Mouse (Mus musculus): ENCODE data around the gene Amigo2. TPM values are rescaled to one million over a fixed set of nuclear protein-coding genes. Genes with fewer than 3 reads are reported as not detected.

The Amigo2 gene
- total and polyA plus RNA-seq, 2 experiments from 2014 or later, result 4.4 to 6.0 TPM

DNA sequence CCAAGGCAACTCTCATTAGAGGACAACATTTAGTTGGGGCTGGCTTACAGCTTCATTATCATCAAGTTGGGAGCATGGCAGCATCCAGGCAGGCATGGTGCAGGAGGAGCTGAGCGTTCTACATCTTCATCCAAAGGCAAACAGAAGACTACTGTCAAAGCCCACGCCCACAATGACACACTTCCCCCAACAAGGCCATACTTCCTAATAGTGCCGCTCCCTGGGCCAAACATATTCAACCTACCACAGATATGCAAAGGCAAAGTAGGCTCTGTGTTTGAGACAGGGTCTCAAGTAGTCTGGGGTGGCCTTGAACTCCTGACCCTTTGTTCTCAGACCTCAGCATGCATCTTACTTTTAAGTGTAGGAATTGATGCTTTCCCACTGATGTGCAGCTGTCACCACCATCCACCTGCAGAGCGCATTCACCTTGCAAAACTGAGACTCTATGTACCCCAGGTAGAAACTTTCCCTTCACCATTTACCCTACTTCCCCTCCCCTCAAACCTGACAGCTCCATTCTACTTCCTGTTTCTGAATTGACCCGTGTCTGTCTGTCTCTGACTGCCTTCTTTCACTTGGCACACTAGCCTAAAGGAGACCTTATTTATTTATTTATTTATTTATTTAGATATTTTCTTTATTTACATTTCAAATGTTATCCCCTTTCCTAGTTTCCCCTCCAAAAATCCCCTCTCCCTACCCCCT lies 40.5 kb upstream of the Amigo2 start:
- Histone ChIP-seq H3K27ac (ENCODE audit: low read depth) (no peak overlapping the region), H3K36me3 (replicated peaks; ENCODE audit: control insufficient read depth, insufficient read depth, low read length) (no peaks in the 10 kb centered on the region), H3K4me3 (ENCODE audit: low read depth, low read length) (no peak overlapping the region), H3K4me2 (ENCODE audit: low read depth, low read length) (no peak overlapping the region), H3K4me1 (ENCODE audit: control insufficient read depth, insufficient read depth) (no peaks in the 10 kb centered on the region), H3K9ac (replicated peaks; ENCODE audit: low read depth, low read length) (no peak overlapping the region), H3K27me3 (ENCODE audit: control insufficient read depth, insufficient read depth, low read length) (no peaks in the 10 kb centered on the region), H3K9me3 (replicated peaks; ENCODE audit: control insufficient read depth, low read length) (no peaks in the 10 kb centered on the region)
- TF ChIP-seq CTCF (IDR thresholded peaks at IDR 0.05; ENCODE audit: low read depth) (no peak), EP300 (IDR thresholded peaks at IDR 0.05; ENCODE audit: low read depth) (no peak)
- ATAC-seq (ENCODE audit: insufficient read depth, low read depth), result no peak
- WGBS, result 85% methylated on average over 5 of the region's 5 CpGs
- no peak for DNase-seq (ENCODE audit: low spot score)

- TF ChIP-seq EP300 (IDR thresholded peaks at IDR 0.05; ENCODE audit: low read depth), result no peak
- no peak for TF ChIP-seq CTCF (IDR thresholded peaks at IDR 0.05; ENCODE audit: low read depth)
- Histone ChIP-seq H3K36me3 (replicated peaks; ENCODE audit: control insufficient read depth, insufficient read depth, low read length) (no peaks in the 10 kb centered on the region), H3K9ac (replicated peaks; ENCODE audit: low read depth, low read length) (no peak overlapping the region), H3K4me2 (ENCODE audit: low read depth, low read length) (no peak overlapping the region), H3K27me3 (ENCODE audit: control insufficient read depth, insufficient read depth, low read length) (no peaks in the 10 kb centered on the region), H3K9me3 (replicated peaks; ENCODE audit: control insufficient read depth, low read length) (no peaks in the 10 kb centered on the region), H3K27ac (ENCODE audit: low read depth) (no peak overlapping the region), H3K4me3 (ENCODE audit: low read depth, low read length) (no peak overlapping the region), H3K4me1 (ENCODE audit: control insufficient read depth, insufficient read depth) (no peaks in the 10 kb centered on the region)
- 84% methylated on average over 10 of the region's 10 CpGs for WGBS
- DNase-seq (ENCODE audit: low spot score) (no peak), ATAC-seq (ENCODE audit: insufficient read depth, low read depth) (no peak)
These were observed 39.6 kb upstream of the Amigo2 start for GRCm38 (mm10) chr15:97286731-97287130.

DNA sequence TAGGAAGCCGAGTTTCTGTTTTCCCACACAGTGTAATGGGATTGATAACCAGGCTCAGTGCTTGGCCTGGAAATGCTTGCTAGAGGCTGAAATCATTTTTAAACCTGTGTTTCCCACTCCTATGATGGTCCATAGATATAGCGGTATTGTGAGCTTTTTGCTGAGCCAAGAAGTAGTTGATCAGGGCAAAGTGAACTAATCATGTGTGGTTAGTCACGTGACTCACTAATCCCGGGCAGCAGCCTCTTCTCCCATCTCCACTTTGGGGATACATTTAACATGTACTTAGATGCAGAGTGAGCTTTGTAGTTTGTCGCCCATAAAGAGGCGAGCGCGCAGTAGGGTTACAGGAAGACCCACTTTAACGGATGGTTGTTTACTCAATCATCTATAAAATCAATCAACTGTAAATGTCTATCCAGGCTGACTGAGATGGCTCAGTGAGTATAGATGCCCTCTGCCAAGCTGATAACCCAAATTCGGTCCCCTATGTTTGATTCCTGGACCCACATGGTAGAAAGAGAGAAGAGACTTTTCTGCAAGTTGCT lies 38.7 kb upstream of the Amigo2 start:
- ATAC-seq (ENCODE audit: insufficient read depth, low read depth), result no peak
- Histone ChIP-seq H3K36me3 (replicated peaks; ENCODE audit: control insufficient read depth, insufficient read depth, low read length) (no peaks in the 10 kb centered on the region), H3K27ac (ENCODE audit: low read depth) (no peak overlapping the region), H3K9me3 (replicated peaks; ENCODE audit: control insufficient read depth, low read length) (no peaks in the 10 kb centered on the region), H3K4me3 (ENCODE audit: low read depth, low read length) (no peak overlapping the region), H3K4me2 (ENCODE audit: low read depth, low read length) (no peak overlapping the region), H3K9ac (replicated peaks; ENCODE audit: low read depth, low read length) (no peak overlapping the region), H3K4me1 (ENCODE audit: control insufficient read depth, insufficient read depth) (no peaks in the 10 kb centered on the region), H3K27me3 (ENCODE audit: control insufficient read depth, insufficient read depth, low read length) (no peaks in the 10 kb centered on the region)
- WGBS, result 87% methylated on average over 10 of the region's 10 CpGs
- no peak for DNase-seq (ENCODE audit: low spot score)
- TF ChIP-seq EP300 (IDR thresholded peaks at IDR 0.05; ENCODE audit: low read depth) (no peak), CTCF (IDR thresholded peaks at IDR 0.05; ENCODE audit: low read depth) (no peak)

GRCm38 (mm10) chr15:97284201-97284600 lies 37.1 kb upstream of the Amigo2 start:
- Histone ChIP-seq H3K27ac (ENCODE audit: low read depth) (no peak overlapping the region), H3K9ac (replicated peaks; ENCODE audit: low read depth, low read length) (no peak overlapping the region), H3K9me3 (replicated peaks; ENCODE audit: control insufficient read depth, low read length) (no peaks in the 10 kb centered on the region), H3K4me1 (ENCODE audit: control insufficient read depth, insufficient read depth) (no peaks in the 10 kb centered on the region), H3K36me3 (replicated peaks; ENCODE audit: control insufficient read depth, insufficient read depth, low read length) (no peaks in the 10 kb centered on the region), H3K4me2 (ENCODE audit: low read depth, low read length) (no peak overlapping the region), H3K27me3 (ENCODE audit: control insufficient read depth, insufficient read depth, low read length) (no peaks in the 10 kb centered on the region), H3K4me3 (ENCODE audit: low read depth, low read length) (no peak overlapping the region)
- no peak for TF ChIP-seq CTCF (IDR thresholded peaks at IDR 0.05; ENCODE audit: low read depth)
- no peak for TF ChIP-seq EP300 (IDR thresholded peaks at IDR 0.05; ENCODE audit: low read depth)
- 51% methylated on average over 5 of the region's 5 CpGs for WGBS
- DNase-seq (ENCODE audit: low spot score), result no peak
- no peak for ATAC-seq (ENCODE audit: insufficient read depth, low read depth)

- H3K9me3 ChIP-seq (replicated peaks; ENCODE audit: control insufficient read depth, low read length), result no peaks in the 10 kb centered on the region
- TF ChIP-seq CTCF (IDR thresholded peaks at IDR 0.05; ENCODE audit: low read depth), result no peak
- no peak for TF ChIP-seq EP300 (IDR thresholded peaks at IDR 0.05; ENCODE audit: low read depth)
- no peaks in the 10 kb centered on the region; the same call in 1 of the 2 replicates for H3K36me3 ChIP-seq (replicated peaks; ENCODE audit: control insufficient read depth, insufficient read depth, low read length)
- 80% methylated on average over 6 of the region's 6 CpGs for WGBS
- H3K4me1 ChIP-seq (ENCODE audit: control insufficient read depth, insufficient read depth), result no peaks in the 10 kb centered on the region
- DNase-seq (ENCODE audit: low spot score) (no peak), ATAC-seq (ENCODE audit: insufficient read depth, low read depth) (no peak)
- no peak overlapping the region for H3K4me2 ChIP-seq (ENCODE audit: low read depth, low read length)
- H3K27me3 ChIP-seq (ENCODE audit: control insufficient read depth, insufficient read depth, low read length), result no peaks in the 10 kb centered on the region
- no peak overlapping the region for H3K27ac ChIP-seq (ENCODE audit: low read depth)
- no peak overlapping the region for H3K4me3 ChIP-seq (ENCODE audit: low read depth, low read length)
- no peak overlapping the region for H3K9ac ChIP-seq (replicated peaks; ENCODE audit: low read depth, low read length)
These were observed 35.4 kb upstream of the Amigo2 start for GRCm38 (mm10) chr15:97282572-97282881.
